Mouse (Mus musculus): ENCODE measurements around the gene Drg1. TPM values are rescaled to one million over a fixed set of nuclear protein-coding genes. Genes with fewer than 3 reads are reported as not detected.
A peak's percentile ranks its signal among the peaks of the same experiment; 100 is the strongest.

The Drg1 gene
- polyA plus RNA-seq, 1 experiment from 2014 or later, result 132 TPM

GRCm38 (mm10) chr11:3212526-3212925 is 53.7 kb downstream of the Drg1 start:
- no peak for TF ChIP-seq CTCF (IDR thresholded peaks at IDR 0.05)
- no peak for TF ChIP-seq EP300 (IDR thresholded peaks at IDR 0.05)
- no peaks in the 10 kb centered on the region for H3K9me3 ChIP-seq (ENCODE audit: low read length)
- ATAC-seq, result no peak
- no peak overlapping the region for H3K4me3 ChIP-seq (ENCODE audit: low read depth, low read length)
- no peak for DNase-seq (ENCODE audit: low spot score)
- no peak overlapping the region for H3K9ac ChIP-seq (replicated peaks; ENCODE audit: low read depth)
- no peak overlapping the region for H3K4me2 ChIP-seq (replicated peaks; ENCODE audit: low read depth, low read length)
- 71% methylated on average over 1 of the region's 1 CpGs for WGBS
- no peak overlapping the region for H3K27ac ChIP-seq (ENCODE audit: low read length)
- H3K27me3 ChIP-seq (replicated peaks; ENCODE audit: insufficient read depth, low read length), result no peaks in the 10 kb centered on the region
- no peaks in the 10 kb centered on the region for H3K4me1 ChIP-seq (ENCODE audit: insufficient read depth, low read depth, low read length)
- H3K36me3 ChIP-seq (ENCODE audit: insufficient read depth, low read length), result peaks cover 20% of the 10 kb centered on the region

- Histone ChIP-seq H3K27me3 (replicated peaks; ENCODE audit: insufficient read depth, low read length) (no peaks in the 10 kb centered on the region), H3K27ac (ENCODE audit: low read length) (no peak overlapping the region), H3K36me3 (ENCODE audit: insufficient read depth, low read length) (no peaks in the 10 kb centered on the region), H3K9ac (replicated peaks; ENCODE audit: low read depth) (no peak overlapping the region), H3K4me1 (ENCODE audit: insufficient read depth, low read depth, low read length) (no peaks in the 10 kb centered on the region), H3K4me3 (ENCODE audit: low read depth, low read length) (no peak overlapping the region), H3K4me2 (replicated peaks; ENCODE audit: low read depth, low read length) (no peak overlapping the region), H3K9me3 (ENCODE audit: low read length) (no peaks in the 10 kb centered on the region)
- WGBS, result 95% methylated on average over 3 of the region's 3 CpGs
- TF ChIP-seq EP300 (IDR thresholded peaks at IDR 0.05) (no peak), CTCF (IDR thresholded peaks at IDR 0.05) (no peak)
- ATAC-seq (no peak), DNase-seq (ENCODE audit: low spot score) (no peak)
Measured at GRCm38 (mm10) chr11:3206783-3207182, 59.4 kb downstream of the Drg1 start.

GRCm38 (mm10) chr11:3205207-3205606 is 61.0 kb downstream of the Drg1 start:
- H3K4me2 ChIP-seq (replicated peaks; ENCODE audit: low read depth, low read length), result no peak overlapping the region
- H3K9ac ChIP-seq (replicated peaks; ENCODE audit: low read depth), result no peak overlapping the region
- ATAC-seq (no peak), DNase-seq (ENCODE audit: low spot score) (no peak)
- TF ChIP-seq EP300 (IDR thresholded peaks at IDR 0.05) (no peak), CTCF (IDR thresholded peaks at IDR 0.05) (no peak)
- no peak overlapping the region for H3K4me3 ChIP-seq (ENCODE audit: low read depth, low read length)
- 87% methylated on average over 3 of the region's 3 CpGs for WGBS
- no peak overlapping the region for H3K27ac ChIP-seq (ENCODE audit: low read length)
- no peaks in the 10 kb centered on the region for H3K27me3 ChIP-seq (replicated peaks; ENCODE audit: insufficient read depth, low read length)
- no peaks in the 10 kb centered on the region for H3K4me1 ChIP-seq (ENCODE audit: insufficient read depth, low read depth, low read length)
- H3K9me3 ChIP-seq (ENCODE audit: low read length), result no peaks in the 10 kb centered on the region
- H3K36me3 ChIP-seq (ENCODE audit: insufficient read depth, low read length), result no peaks in the 10 kb centered on the region

- Histone ChIP-seq H3K27me3 (replicated peaks; ENCODE audit: insufficient read depth, low read length) (no peaks in the 10 kb centered on the region), H3K9me3 (ENCODE audit: low read length) (no peaks in the 10 kb centered on the region), H3K4me2 (replicated peaks; ENCODE audit: low read depth, low read length) (no peak overlapping the region), H3K36me3 (ENCODE audit: insufficient read depth, low read length) (no peaks in the 10 kb centered on the region), H3K4me3 (ENCODE audit: low read depth, low read length) (no peak overlapping the region), H3K27ac (ENCODE audit: low read length) (no peak overlapping the region), H3K4me1 (ENCODE audit: insufficient read depth, low read depth, low read length) (no peaks in the 10 kb centered on the region), H3K9ac (replicated peaks; ENCODE audit: low read depth) (no peak overlapping the region)
- ATAC-seq (no peak), DNase-seq (ENCODE audit: low spot score) (no peak)
- 77% methylated on average over 2 of the region's 2 CpGs for WGBS
- TF ChIP-seq EP300 (IDR thresholded peaks at IDR 0.05), result no peak
- TF ChIP-seq CTCF (IDR thresholded peaks at IDR 0.05), result no peak
Measured at GRCm38 (mm10) chr11:3203771-3204170, 62.4 kb downstream of the Drg1 start.

- no peaks in the 10 kb centered on the region for H3K4me1 ChIP-seq (ENCODE audit: insufficient read depth, low read depth, low read length)
- no peaks in the 10 kb centered on the region for H3K36me3 ChIP-seq (ENCODE audit: insufficient read depth, low read length)
- WGBS, result under 1% methylated on average over 17 of the region's 57 CpGs
- H3K4me2 ChIP-seq (replicated peaks; ENCODE audit: low read depth, low read length), result peak overlapping the region; percentile 38
- TF ChIP-seq CTCF (IDR thresholded peaks at IDR 0.05) (no peak), EP300 (IDR thresholded peaks at IDR 0.05) (no peak)
- no peaks in the 10 kb centered on the region for H3K9me3 ChIP-seq (ENCODE audit: low read length)
- ATAC-seq (peak; percentile 60), DNase-seq (ENCODE audit: low spot score) (peak; percentile 83)
- peak overlapping the region; percentile 24 for H3K9ac ChIP-seq (replicated peaks; ENCODE audit: low read depth)
- H3K27me3 ChIP-seq (replicated peaks; ENCODE audit: insufficient read depth, low read length), result no peaks in the 10 kb centered on the region
- H3K4me3 ChIP-seq (ENCODE audit: low read depth, low read length), result peak overlapping the region; percentile 37
- H3K27ac ChIP-seq (ENCODE audit: low read length), result peak overlapping the region; percentile 21
Measured at GRCm38 (mm10) chr11:3202781-3203441, 63.3 kb downstream of the Drg1 start.

- Histone ChIP-seq H3K9me3 (ENCODE audit: low read length) (no peaks in the 10 kb centered on the region), H3K9ac (replicated peaks; ENCODE audit: low read depth) (peak within 1 kb of the TSS; percentile 24), H3K27ac (ENCODE audit: low read length) (peak within 1 kb of the TSS; percentile 21), H3K4me2 (replicated peaks; ENCODE audit: low read depth, low read length) (peak within 1 kb of the TSS; percentile 38), H3K4me3 (ENCODE audit: low read depth, low read length) (peak within 1 kb of the TSS; percentile 37), H3K36me3 (ENCODE audit: insufficient read depth, low read length) (no peaks in the 10 kb centered on the region), H3K4me1 (ENCODE audit: insufficient read depth, low read depth, low read length) (no peaks in the 10 kb centered on the region), H3K27me3 (replicated peaks; ENCODE audit: insufficient read depth, low read length) (no peaks in the 10 kb centered on the region)
- peak; percentile 91 for DNase-seq (ENCODE audit: low spot score)
- under 1% methylated on average over 37 of the region's 57 CpGs for WGBS
- peak; percentile 84 for ATAC-seq
- TF ChIP-seq EP300 (IDR thresholded peaks at IDR 0.05) (no peak), CTCF (IDR thresholded peaks at IDR 0.05) (no peak)
Measured at GRCm38 (mm10) chr11:3202231-3202701, 63.9 kb downstream of the Drg1 start, which contains the start of gene Eif4enif1. Gene Eif4enif1 (plus strand): TSS chr11:3202392.
